Mouse (Mus musculus) adrenal gland, adult 18-20 months (tissue): ENCODE measurements around the gene Atp10b. TPM values are rescaled to one million over a fixed set of nuclear protein-coding genes. Genes with fewer than 3 reads are reported as not detected.
A peak's percentile ranks its signal among the peaks of the same experiment; 100 is the strongest.
"Not testable (repeated sequence)": the region's sequence is repeated elsewhere in the genome, so short reads cannot be mapped to it uniquely, and the experiment has no call there.

Source experiments
- DNase-seq, 2 experiments: peaks; one replicate each; pipeline ENCODE4 v3.0.0; 2021 to 2022; ENCODE audit warnings: low spot score in 2 of 2
- long read RNA-seq, 2 experiments: library from polyadenylated mRNA; stranded (forward); transcript quantifications; one replicate each; pipeline ENCODE4 v2.0.0; 2021
- total RNA-seq, 2 experiments: library from RNA; stranded (reverse); gene quantifications; 1 replicate in 1 of 2; 2 replicates in 1 of 2; pipeline ENCODE4 v1.2.3; 2021

Gene Atp10b
- under 1 TPM; 0.03 to 0.06 TPM for total RNA-seq
- long read RNA-seq, experiment 1, result 0 reads
- long read RNA-seq, experiment 2, result 0 reads

GRCm38 (mm10) chr11:43149577-43149976, at the start of gene Atp10b:
Gene Atp10b, plus strand, starts transcription at chr11:43149877.
- DNase-seq, result no peak

GRCm38 (mm10) chr11:43101357-43101756, 48.3 kb upstream of the Atp10b start:
- no peak for DNase-seq

GRCm38 (mm10) chr11:43125908-43126477, 23.7 kb upstream of the Atp10b start:
- DNase-seq, result no peak

GRCm38 (mm10) chr11:43126573-43126972, 23.1 kb upstream of the Atp10b start:
- not testable (repeated sequence) for DNase-seq

GRCm38 (mm10) chr11:43141296-43141695, 8.4 kb upstream of the Atp10b start:
- DNase-seq, result no peak

- DNase-seq, result no peak
Measured at GRCm38 (mm10) chr11:43142811-43143210, 6.9 kb upstream of the Atp10b start.

GRCm38 (mm10) chr11:43144178-43144577, 5.5 kb upstream of the Atp10b start:
- no peak for DNase-seq

- DNase-seq, result not testable (repeated sequence)
Measured at GRCm38 (mm10) chr11:43144882-43145281, 4.8 kb upstream of the Atp10b start.

- peak in 1 of 2 experiments; percentile 8 for DNase-seq
Measured at GRCm38 (mm10) chr11:43147380-43147779, 2.3 kb upstream of the Atp10b start.

GRCm38 (mm10) chr11:43148341-43148740, 1.3 kb upstream of the Atp10b start:
- no peak for DNase-seq

- DNase-seq, result no peak
Measured at GRCm38 (mm10) chr11:43155004-43155403, 5.3 kb downstream of the Atp10b start.

GRCm38 (mm10) chr11:43155417-43155816, 5.7 kb downstream of the Atp10b start:
- no peak for DNase-seq

- DNase-seq, result no peak
Measured at GRCm38 (mm10) chr11:43158814-43159213, 9.1 kb downstream of the Atp10b start.

- no peak for DNase-seq
Measured at GRCm38 (mm10) chr11:43160188-43160942, 10.7 kb downstream of the Atp10b start.

- DNase-seq, result no peak
Measured at GRCm38 (mm10) chr11:43170601-43171000, 20.9 kb downstream of the Atp10b start.

GRCm38 (mm10) chr11:43174359-43175116, 24.9 kb downstream of the Atp10b start:
- DNase-seq, result no peak

- DNase-seq, result no peak
Measured at GRCm38 (mm10) chr11:43182401-43182800, 32.7 kb downstream of the Atp10b start.

- peak in 1 of 2 experiments; percentile 15 for DNase-seq
Measured at GRCm38 (mm10) chr11:43182816-43183215, 33.1 kb downstream of the Atp10b start.

GRCm38 (mm10) chr11:43183457-43183856, 33.8 kb downstream of the Atp10b start:
- DNase-seq, result no peak

- DNase-seq, result no peak
Measured at GRCm38 (mm10) chr11:43186291-43186690, 36.6 kb downstream of the Atp10b start.

GRCm38 (mm10) chr11:43189817-43190593, 40.3 kb downstream of the Atp10b start:
- no peak for DNase-seq
